Mouse (Mus musculus): Measurements from ENCODE around the gene Tab1. TPM values are rescaled to one million over a fixed set of nuclear protein-coding genes. Genes with fewer than 3 reads are reported as not detected.

The Tab1 gene
- polyA plus RNA-seq, 1 experiment from 2014 or later, result 30.5 TPM

DNA sequence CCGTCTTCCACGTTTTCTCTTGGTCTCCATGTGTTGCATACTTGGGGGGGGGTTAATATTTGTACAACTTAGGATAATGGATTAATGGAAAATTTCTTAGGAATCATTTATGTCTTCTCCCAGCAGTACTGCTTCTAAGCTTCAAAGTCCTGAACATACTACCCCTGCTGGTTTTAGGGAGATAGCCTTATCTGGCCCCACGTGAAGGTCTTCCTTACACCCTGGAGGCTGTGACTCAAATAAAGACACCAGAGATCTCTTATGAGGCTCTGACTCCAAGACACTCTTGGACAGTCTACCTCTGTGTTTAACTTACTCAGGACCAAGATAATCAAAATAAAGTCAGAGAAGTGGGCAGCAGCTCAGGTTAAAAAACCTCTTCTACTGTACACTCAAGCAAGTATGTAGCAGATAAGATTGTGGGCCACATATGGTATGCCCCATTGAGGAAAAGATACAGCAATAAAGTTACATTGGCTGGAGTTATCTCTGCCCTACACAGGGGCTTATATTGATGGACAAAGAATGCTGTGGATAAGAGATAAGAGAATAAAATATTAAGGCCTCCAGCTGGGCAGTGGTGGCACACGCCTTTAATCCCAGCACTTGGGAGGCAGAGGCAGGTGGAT is 49.3 kb downstream of the Tab1 start:
- Histone ChIP-seq H3K4me3 (no peak overlapping the region), H3K9ac (no peak overlapping the region), H3K27me3 (replicated peaks) (no peaks in the 10 kb centered on the region), H3K36me3 (no peaks in the 10 kb centered on the region), H3K4me2 (no peak overlapping the region), H3K4me1 (replicated peaks) (0 out of 2 replicates have a peak, but pooled peaks cover 3% of the 10 kb centered on the region), H3K27ac (ENCODE audit: poor library complexity, severe bottlenecking) (no peak overlapping the region), H3K9me3 (replicated peaks) (no peaks in the 10 kb centered on the region)
- ATAC-seq (ENCODE audit: insufficient number of reproducible peaks, low FRiP score), result no peak
- 65% methylated on average over 4 of the region's 4 CpGs for WGBS

DNA sequence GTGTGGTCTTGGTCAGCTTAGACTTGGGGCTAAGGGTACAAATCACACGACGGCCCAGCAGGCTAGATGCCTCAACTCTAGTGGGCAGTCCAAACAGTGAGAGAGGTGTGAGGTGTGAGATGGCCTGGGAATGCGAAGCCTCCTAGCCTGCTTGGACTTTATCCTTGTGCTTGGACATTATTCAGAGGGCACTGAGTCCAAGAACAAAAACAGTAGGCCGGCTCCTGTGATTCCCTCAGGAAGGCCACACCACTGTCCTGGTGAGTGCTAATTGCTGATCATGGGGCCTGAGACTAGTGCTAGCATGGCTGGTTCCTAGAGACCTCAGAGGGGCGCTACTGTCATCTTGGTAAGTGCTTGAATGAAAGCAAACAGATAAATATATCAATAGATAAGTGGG is 56.0 kb downstream of the Tab1 start:
- Histone ChIP-seq H3K27me3 (replicated peaks) (no peaks in the 10 kb centered on the region), H3K4me3 (no peak overlapping the region), H3K27ac (ENCODE audit: poor library complexity, severe bottlenecking) (no peak overlapping the region), H3K9me3 (replicated peaks) (no peaks in the 10 kb centered on the region), H3K4me2 (no peak overlapping the region), H3K9ac (no peak overlapping the region), H3K4me1 (replicated peaks) (peaks cover 2% of the 10 kb centered on the region; the same call in 1 of the 2 replicates), H3K36me3 (no peaks in the 10 kb centered on the region)
- 65% methylated on average over 5 of the region's 5 CpGs for WGBS
- ATAC-seq (ENCODE audit: insufficient number of reproducible peaks, low FRiP score), result no peak

DNA sequence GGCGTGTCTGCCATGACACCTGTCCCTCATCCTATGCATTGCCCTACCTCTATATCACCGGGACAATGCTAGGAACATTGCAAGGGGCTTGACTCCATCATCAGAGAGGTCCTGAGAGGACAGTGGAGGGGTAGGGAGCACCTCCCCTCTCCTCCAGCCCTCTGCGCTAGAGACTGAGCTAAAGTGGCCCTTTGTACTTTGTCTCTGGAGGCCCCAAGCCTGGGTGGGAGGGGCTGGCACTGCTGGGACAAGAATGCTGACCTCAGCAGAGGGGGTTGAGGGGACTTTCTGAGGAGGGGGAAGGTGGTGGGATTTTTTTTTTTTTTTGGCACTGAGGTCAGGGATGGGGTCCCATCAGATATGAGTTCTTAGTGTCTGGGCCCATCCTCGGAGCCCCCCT is 57.1 kb downstream of the Tab1 start:
- Histone ChIP-seq H3K4me3 (no peak overlapping the region), H3K9ac (no peak overlapping the region), H3K36me3 (no peaks in the 10 kb centered on the region), H3K4me1 (replicated peaks) (peaks cover 2% of the 10 kb centered on the region; the same call in 1 of the 2 replicates), H3K9me3 (replicated peaks) (no peaks in the 10 kb centered on the region), H3K4me2 (no peak overlapping the region), H3K27me3 (replicated peaks) (no peaks in the 10 kb centered on the region), H3K27ac (ENCODE audit: poor library complexity, severe bottlenecking) (no peak overlapping the region)
- WGBS, result 70% methylated on average over 4 of the region's 4 CpGs
- ATAC-seq (ENCODE audit: insufficient number of reproducible peaks, low FRiP score), result no peak

DNA sequence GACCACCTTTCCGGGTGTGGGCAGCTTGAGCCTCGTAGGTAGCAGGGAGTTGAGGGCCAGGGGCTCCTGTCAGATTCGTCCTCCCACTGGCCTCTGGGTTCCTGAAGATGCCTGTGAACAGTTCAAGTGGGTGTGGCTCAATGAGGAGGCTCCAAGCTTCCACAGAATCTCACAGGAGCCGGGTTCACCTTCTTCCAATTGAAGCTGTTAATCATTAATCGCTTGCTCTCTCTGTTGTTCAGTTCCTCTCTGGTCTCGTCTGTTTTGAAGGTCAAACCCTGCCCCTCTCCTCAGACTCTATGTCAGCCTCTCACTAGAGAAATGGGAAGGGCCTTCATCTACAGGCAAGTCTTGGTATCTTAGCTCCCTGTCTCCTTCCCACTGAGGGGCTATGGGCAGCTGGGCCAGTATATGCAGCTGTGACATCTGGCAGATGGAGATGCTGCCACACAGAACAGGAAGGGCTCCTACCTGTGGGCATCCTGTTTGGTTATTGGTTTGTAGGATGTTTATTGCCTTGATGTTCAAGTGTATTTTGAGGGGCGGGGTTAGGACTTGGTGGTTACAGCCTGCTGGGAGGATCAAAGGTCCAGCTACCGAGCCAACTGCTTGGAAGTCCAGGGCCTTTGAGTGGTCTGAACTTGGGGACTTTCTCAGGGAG is 58.8 kb downstream of the Tab1 start:
- no peak for ATAC-seq (ENCODE audit: insufficient number of reproducible peaks, low FRiP score)
- Histone ChIP-seq H3K9me3 (replicated peaks) (no peaks in the 10 kb centered on the region), H3K4me2 (no peak overlapping the region), H3K27me3 (replicated peaks) (no peaks in the 10 kb centered on the region), H3K4me1 (replicated peaks) (peaks cover 2% of the 10 kb centered on the region; the same call in 1 of the 2 replicates), H3K27ac (ENCODE audit: poor library complexity, severe bottlenecking) (no peak overlapping the region), H3K36me3 (no peaks in the 10 kb centered on the region), H3K4me3 (no peak overlapping the region), H3K9ac (no peak overlapping the region)
- 69% methylated on average over 8 of the region's 8 CpGs for WGBS

DNA sequence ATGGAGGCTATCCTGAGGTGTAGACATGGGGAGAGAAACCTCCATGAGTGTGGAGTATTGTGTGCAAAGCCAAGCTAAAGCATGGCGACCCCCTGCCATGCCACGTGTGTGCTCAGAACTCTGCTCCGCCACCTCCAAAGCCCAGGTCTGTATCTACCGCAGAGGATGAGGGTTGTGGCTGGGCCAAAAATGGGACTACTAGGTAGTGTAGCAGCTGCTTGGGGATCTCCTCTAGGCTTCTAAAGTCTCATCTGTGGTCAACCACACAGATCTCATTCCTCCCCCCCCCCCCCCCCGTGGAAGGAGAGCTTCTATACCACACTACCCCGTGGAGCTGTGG is 59.3 kb downstream of the Tab1 start:
- WGBS, result 73% methylated on average over 6 of the region's 6 CpGs
- Histone ChIP-seq H3K4me3 (no peak overlapping the region), H3K36me3 (no peaks in the 10 kb centered on the region), H3K27ac (ENCODE audit: poor library complexity, severe bottlenecking) (no peak overlapping the region), H3K4me1 (replicated peaks) (peaks cover 2% of the 10 kb centered on the region; the same call in 1 of the 2 replicates), H3K9me3 (replicated peaks) (no peaks in the 10 kb centered on the region), H3K27me3 (replicated peaks) (no peaks in the 10 kb centered on the region), H3K9ac (no peak overlapping the region), H3K4me2 (no peak overlapping the region)
- no peak for ATAC-seq (ENCODE audit: insufficient number of reproducible peaks, low FRiP score)

DNA sequence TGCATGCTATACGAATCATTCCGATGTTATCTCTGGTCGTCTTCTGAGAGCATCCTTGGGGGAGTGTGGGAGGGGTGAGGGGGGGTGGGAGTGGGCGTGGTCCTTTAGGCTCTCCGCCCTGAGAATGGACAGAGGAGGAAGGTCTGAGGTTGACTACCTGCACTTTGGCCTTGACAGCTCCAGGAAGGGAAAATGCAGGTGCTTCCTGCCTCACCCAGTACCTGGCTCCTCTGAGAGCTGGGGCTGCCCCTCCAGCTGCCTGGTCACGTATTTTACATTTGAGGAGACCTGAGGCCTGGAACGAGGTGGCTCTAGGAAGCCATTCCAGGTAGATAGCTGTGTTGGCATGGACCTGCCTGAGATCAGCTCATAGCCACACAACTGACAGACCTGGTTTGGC is 59.9 kb downstream of the Tab1 start:
- ATAC-seq (ENCODE audit: insufficient number of reproducible peaks, low FRiP score), result no peak
- Histone ChIP-seq H3K27ac (ENCODE audit: poor library complexity, severe bottlenecking) (no peak overlapping the region), H3K9ac (no peak overlapping the region), H3K9me3 (replicated peaks) (0 out of 2 replicates have a peak, but pooled peaks cover 5% of the 10 kb centered on the region), H3K4me2 (no peak overlapping the region), H3K4me1 (replicated peaks) (peaks cover 2% of the 10 kb centered on the region; the same call in 1 of the 2 replicates), H3K36me3 (no peaks in the 10 kb centered on the region), H3K4me3 (no peak overlapping the region), H3K27me3 (replicated peaks) (no peaks in the 10 kb centered on the region)
- WGBS, result 68% methylated on average over 7 of the region's 7 CpGs

DNA sequence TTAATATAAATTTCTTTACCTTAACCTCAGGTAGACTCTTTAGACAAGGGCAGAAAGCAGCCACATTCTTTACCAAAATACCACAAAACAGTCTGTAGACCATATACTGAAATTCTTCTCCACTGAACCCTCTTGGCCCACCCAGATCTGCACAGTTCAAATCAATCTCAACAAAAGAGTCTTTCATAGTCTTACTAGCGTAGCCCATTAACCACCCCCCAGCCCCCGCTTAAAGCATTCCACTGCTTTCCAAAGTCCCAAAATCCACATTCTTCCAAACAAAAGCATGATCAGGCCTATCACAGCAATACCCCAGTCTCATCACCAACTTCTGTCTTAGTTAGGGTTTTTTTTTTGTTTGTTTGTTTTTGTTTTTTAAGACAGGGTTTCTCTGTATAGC is 66.6 kb downstream of the Tab1 start:
- no peaks in the 10 kb centered on the region for H3K36me3 ChIP-seq
- H3K4me3 ChIP-seq, result no peak overlapping the region
- H3K27me3 ChIP-seq (replicated peaks), result no peaks in the 10 kb centered on the region
- no peak overlapping the region for H3K27ac ChIP-seq (ENCODE audit: poor library complexity, severe bottlenecking)
- H3K4me2 ChIP-seq, result no peak overlapping the region
- no peaks in the 10 kb centered on the region for H3K4me1 ChIP-seq (replicated peaks)
- H3K9me3 ChIP-seq (replicated peaks), result peaks cover 11% of the 10 kb centered on the region
- no peak overlapping the region for H3K9ac ChIP-seq
- ATAC-seq (ENCODE audit: insufficient number of reproducible peaks, low FRiP score), result no peak
- 90% methylated on average over 2 of the region's 2 CpGs for WGBS

DNA sequence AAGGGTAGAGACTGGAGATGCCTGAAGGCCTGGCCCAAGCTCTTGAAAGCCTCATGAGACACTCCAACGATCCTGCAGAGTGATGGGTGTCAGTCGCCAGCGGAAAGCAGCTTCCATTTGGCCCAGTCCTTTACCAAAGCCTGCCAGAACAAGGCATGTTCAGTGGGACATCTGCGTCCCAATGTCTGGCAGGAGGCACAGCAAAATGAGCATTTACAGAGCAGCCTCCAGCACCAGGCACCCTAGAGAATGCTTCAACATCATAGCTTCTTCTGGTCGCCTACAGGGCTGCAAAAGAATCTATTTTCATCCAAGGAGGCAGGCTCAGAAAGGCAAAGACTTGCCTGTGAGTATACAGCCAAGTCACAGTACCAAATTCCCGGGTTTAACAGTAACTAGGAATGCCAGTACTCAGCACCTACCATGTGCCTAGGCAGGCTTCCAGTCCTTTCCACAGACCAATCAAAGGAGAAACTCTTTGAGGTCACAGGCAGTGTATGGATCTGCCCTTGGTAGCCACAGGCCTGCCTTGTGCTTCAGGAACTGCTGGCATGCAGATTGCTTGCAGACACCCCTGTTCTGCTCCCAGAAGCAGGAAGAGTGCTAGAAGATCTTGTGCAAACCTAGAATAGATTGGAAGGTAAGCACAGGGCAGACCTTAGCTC is 69.3 kb downstream of the Tab1 start:
- H3K4me2 ChIP-seq, result no peak overlapping the region
- H3K9ac ChIP-seq, result no peak overlapping the region
- no peaks in the 10 kb centered on the region for H3K27me3 ChIP-seq (replicated peaks)
- no peaks in the 10 kb centered on the region for H3K36me3 ChIP-seq
- ATAC-seq (ENCODE audit: insufficient number of reproducible peaks, low FRiP score), result no peak
- WGBS, result 66% methylated on average over 6 of the region's 6 CpGs
- H3K9me3 ChIP-seq (replicated peaks), result peaks cover 11% of the 10 kb centered on the region
- no peaks in the 10 kb centered on the region for H3K4me1 ChIP-seq (replicated peaks)
- no peak overlapping the region for H3K27ac ChIP-seq (ENCODE audit: poor library complexity, severe bottlenecking)
- H3K4me3 ChIP-seq, result no peak overlapping the region

DNA sequence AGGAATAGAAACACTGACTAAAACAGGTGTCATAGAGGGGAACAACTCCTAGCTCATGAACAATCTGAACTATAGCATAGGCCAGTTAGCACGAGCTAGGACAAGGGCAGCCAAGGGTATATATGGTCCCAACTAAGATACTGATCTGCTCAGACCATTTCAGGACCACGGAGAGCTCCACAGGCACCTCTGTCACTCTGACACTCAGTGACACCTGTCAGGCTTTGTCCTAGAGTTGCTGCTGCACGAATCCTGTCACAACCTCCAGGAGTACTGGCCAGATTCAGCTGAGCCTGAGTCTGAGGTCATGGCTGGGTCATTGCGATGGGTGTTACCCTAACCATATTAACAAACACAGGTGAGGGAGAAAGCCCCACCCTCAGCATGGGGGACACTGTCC is 70.5 kb downstream of the Tab1 start:
- 28% methylated on average over 4 of the region's 4 CpGs for WGBS
- no peak for ATAC-seq (ENCODE audit: insufficient number of reproducible peaks, low FRiP score)

DNA sequence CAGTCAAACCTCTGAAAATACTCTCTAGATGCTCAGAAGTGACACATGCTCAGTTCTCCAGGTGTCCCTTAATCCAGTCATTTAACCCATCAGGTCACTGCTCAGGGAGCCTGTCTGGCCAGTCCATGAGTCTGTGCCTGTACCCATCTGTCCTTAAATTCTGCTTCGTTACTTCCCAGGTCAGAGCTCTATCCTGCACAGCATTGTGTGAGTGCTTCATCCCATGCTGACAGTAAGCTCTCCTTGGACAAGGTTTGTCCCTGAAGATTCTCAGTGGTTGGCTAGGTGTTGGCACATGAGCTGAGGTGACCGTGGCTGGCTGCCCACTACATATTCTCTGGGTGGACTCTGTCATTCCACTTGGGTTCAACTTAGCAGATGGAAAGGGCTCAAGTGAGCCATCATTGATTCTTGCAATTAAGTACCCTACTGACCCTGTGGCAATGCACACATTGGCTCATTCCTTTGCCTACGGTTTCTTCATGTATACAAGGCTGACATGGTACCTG is 73.2 kb downstream of the Tab1 start:
- Histone ChIP-seq H3K4me2 (no peak overlapping the region), H3K27ac (ENCODE audit: poor library complexity, severe bottlenecking) (no peak overlapping the region), H3K4me1 (replicated peaks) (no peaks in the 10 kb centered on the region), H3K36me3 (no peaks in the 10 kb centered on the region), H3K27me3 (replicated peaks) (peaks cover 4% of the 10 kb centered on the region; the same call in 1 of the 2 replicates), H3K4me3 (no peak overlapping the region), H3K9me3 (replicated peaks) (no peaks in the 10 kb centered on the region), H3K9ac (no peak overlapping the region)
- 78% methylated on average over 3 of the region's 3 CpGs for WGBS
- no peak for ATAC-seq (ENCODE audit: insufficient number of reproducible peaks, low FRiP score)

More for the DNA sequence above, 70.5 kb downstream of the Tab1 start:
- Histone ChIP-seq H3K27ac (ENCODE audit: poor library complexity, severe bottlenecking) (no peak overlapping the region), H3K9ac (no peak overlapping the region), H3K4me1 (replicated peaks) (no peaks in the 10 kb centered on the region), H3K27me3 (replicated peaks) (no peaks in the 10 kb centered on the region), H3K4me3 (no peak overlapping the region), H3K4me2 (no peak overlapping the region), H3K9me3 (replicated peaks) (peaks cover 3% of the 10 kb centered on the region), H3K36me3 (no peaks in the 10 kb centered on the region)

DNA sequence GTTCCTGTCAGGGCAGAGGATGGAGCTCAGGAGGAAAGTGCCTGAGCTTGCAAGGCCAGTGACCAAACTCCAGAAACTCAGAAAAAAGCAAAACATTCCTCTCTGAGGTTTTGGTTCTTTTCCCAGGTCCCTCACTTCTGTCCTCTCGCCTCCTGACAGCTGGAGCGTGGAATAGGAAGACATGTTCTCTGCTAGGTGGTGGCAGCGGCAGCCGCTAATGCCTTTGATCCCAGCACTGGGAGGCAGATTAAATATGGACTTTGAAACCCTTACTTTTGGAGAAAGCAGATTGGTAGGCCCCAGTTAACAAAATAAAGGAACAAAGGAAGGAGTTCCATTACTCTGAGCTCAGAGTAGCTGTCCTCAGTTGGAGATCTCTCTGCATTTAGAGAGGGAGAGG is 75.5 kb downstream of the Tab1 start:
- Histone ChIP-seq H3K9me3 (replicated peaks) (no peaks in the 10 kb centered on the region), H3K36me3 (no peaks in the 10 kb centered on the region), H3K4me2 (no peak overlapping the region), H3K4me3 (no peak overlapping the region), H3K27ac (ENCODE audit: poor library complexity, severe bottlenecking) (no peak overlapping the region), H3K9ac (no peak overlapping the region), H3K4me1 (replicated peaks) (no peaks in the 10 kb centered on the region), H3K27me3 (replicated peaks) (peaks cover 12% of the 10 kb centered on the region)
- ATAC-seq (ENCODE audit: insufficient number of reproducible peaks, low FRiP score), result no peak
- 31% methylated on average over 4 of the region's 4 CpGs for WGBS

Measured in heart, embryonic 12.5 days (tissue).